Mouse (Mus musculus): ENCODE results near the gene Arhgef12.

- TF ChIP-seq GATA1 (IDR thresholded peaks at IDR 0.05; ENCODE audit: borderline replicate concordance, low read length) (no peak), FLI1 (IDR thresholded peaks at IDR 0.05; ENCODE audit: low read length) (no peak)
Observed at GRCm38 (mm10) chr9:43021515-43022251, 85.4 kb downstream of the Arhgef12 start.

All from megakaryocyte, embryonic 14.5 days (primary cell).